Mouse (Mus musculus) C2C12 (cell line): ENCODE measurements at regions not wholly inside any gene's neighbourhood (a gene's known extent, or its start where the extent isn't known, plus 50 kb on each side); places are given as distances from the start of the nearest gene placed in this dataset.

Experiments
- CEBPB ChIP-seq: IDR thresholded peaks from one replicate; pipeline ENCODE4 v1.6.1; 2011; ENCODE audit warnings: low read depth, mild to moderate bottlenecking, control low read depth, moderate library complexity
- CTCF ChIP-seq: IDR thresholded peaks from one replicate; pipeline ENCODE4 v1.5.1; 2011; ENCODE audit not compliant: control insufficient read depth, insufficient read depth, insufficient read length
- FOSL1 ChIP-seq: IDR thresholded peaks from one replicate; pipeline ENCODE4 v1.8.0; 2011; ENCODE audit warnings: mild to moderate bottlenecking, low read length; ENCODE audit not compliant: poor library complexity, insufficient read depth, severe bottlenecking
- MAX ChIP-seq: IDR thresholded peaks from one replicate; pipeline ENCODE4 v1.6.1; 2011; ENCODE audit warnings: mild to moderate bottlenecking, control low read depth
- MYOG ChIP-seq: IDR thresholded peaks from one replicate; pipeline ENCODE4 v1.6.1; 2011; ENCODE audit not compliant: control insufficient read depth, insufficient read length; ENCODE audit errors: extremely low read depth

GRCm38 (mm10) chr16:71835325-71835724, 472.8 kb upstream of the Robo1 start:
- no peak for TF ChIP-seq CTCF
- TF ChIP-seq CEBPB: no peak
- no peak for TF ChIP-seq FOSL1
- TF ChIP-seq MYOG: no peak
- no peak for TF ChIP-seq MAX
